Mouse (Mus musculus) thymus, adult 2 months (tissue): Measurements from ENCODE around the gene Man2a2.

Experiments used
- CTCF ChIP-seq: fragments of 200-500 bp; IDR thresholded peaks from 2 replicates; pipeline ENCODE4 v1.5.1; 2012; ENCODE audit warnings: mild to moderate bottlenecking, control low read depth, low read length, moderate library complexity, borderline replicate concordance; ENCODE audit not compliant: control insufficient read depth, poor library complexity, insufficient read depth; ENCODE audit errors: extremely low read depth
- POLR2A ChIP-seq: fragments of 200-500 bp; IDR thresholded peaks from 2 replicates; pipeline ENCODE4 v1.6.1; 2012; ENCODE audit warnings: mild to moderate bottlenecking, low read length, control low read depth, moderate library complexity; ENCODE audit not compliant: control insufficient read depth, poor library complexity, insufficient read depth; ENCODE audit errors: extremely low read depth

DNA sequence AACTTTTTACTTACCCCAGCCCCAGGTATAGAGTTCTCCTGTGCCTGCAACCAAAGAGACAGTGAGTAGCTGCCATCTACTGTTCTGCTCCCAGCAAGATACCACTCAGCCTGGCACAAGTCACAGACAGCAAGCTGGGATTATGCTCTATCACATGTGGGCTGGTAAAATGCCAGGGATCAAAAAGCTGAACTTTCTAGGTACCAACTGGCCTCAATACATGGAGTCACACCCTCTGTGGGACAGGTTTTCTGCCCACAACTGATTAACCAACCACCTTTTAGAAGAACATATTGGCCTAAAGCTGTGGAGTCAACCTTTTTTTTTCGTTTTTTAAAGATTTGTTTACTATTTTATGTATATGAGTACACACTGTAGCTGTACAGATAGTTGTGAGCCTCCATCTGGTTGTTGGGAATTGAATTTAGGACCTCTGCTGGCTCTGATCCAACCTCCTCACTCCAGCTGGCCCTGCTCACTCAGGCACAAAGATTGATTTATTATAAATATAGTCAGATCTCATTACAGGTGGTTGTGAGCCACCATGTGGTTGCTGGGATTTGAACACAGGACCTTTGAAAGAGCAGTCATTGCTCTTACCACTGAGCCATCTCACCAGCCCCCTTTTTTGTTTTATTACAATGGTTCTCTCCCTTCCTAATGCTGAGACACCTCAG is 53.6 kb downstream of the Man2a2 start:
- TF ChIP-seq CTCF (no peak), POLR2A (no peak)
